Mouse (Mus musculus): ENCODE results near the gene Ndufaf4. TPM values are rescaled to one million over a fixed set of nuclear protein-coding genes. Genes with fewer than 3 reads are reported as not detected.

Gene Ndufaf4
- total RNA-seq, 4 experiments from 2014 or later, result 23.8 to 32.9 (median 27.2) TPM

Other genes with a start within 250 kb of the Ndufaf4 start
- 10 to 100 TPM in 1 of 4 experiments, 1 to 10 TPM in 3; 5.4 to 10.4 (median 7.4) TPM for gene Klhl32, start 47.0 kb upstream of the Ndufaf4 start, total RNA-seq (2022)
- gene Gpr63, start 68.3 kb downstream of the Ndufaf4 start, total RNA-seq (2022), result 1 to 10 TPM; 4.7 to 5.8 (median 5.1) TPM